Mouse (Mus musculus): ENCODE data around the gene Gm8271. TPM values are rescaled to one million over a fixed set of nuclear protein-coding genes. Genes with fewer than 3 reads are reported as not detected.
"Not testable (repeated sequence)": the region's sequence is repeated elsewhere in the genome, so short reads cannot be mapped to it uniquely, and the experiment has no call there.

Gene Gm8271
- not detected in 2 replicates for polyA plus RNA-seq (2012; rRNA removed)

- not testable (repeated sequence) for DNase-seq (ENCODE audit: extremely low spot score in 1 of 2, low spot score in 1 of 2)
Observed at GRCm38 (mm10) chr14:5185493-5185892, at the start of gene Gm8271. Gene Gm8271, plus strand, starts transcription at chr14:5185793.

GRCm38 (mm10) chr14:5164235-5164634, 21.4 kb upstream of the Gm8271 start, which contains the start of gene Gm3317:
Gene Gm3317, plus strand, starts transcription at chr14:5164535.
- not testable (repeated sequence) for DNase-seq (ENCODE audit: extremely low spot score in 1 of 2, low spot score in 1 of 2)

Other genes starting within 250 kb of the Gm8271 start
- gene Gm8297, start 201.9 kb upstream of the Gm8271 start, polyA plus RNA-seq (2012; rRNA removed) = not detected in 2 replicates
- gene Gm3298, start 169.9 kb upstream of the Gm8271 start, polyA plus RNA-seq (2012; rRNA removed) = not detected in 2 replicates
- gene 4930555G01Rik, start 135.2 kb upstream of the Gm8271 start, polyA plus RNA-seq (2012; rRNA removed) = not detected in 2 replicates
- gene Gm8281, start 114.8 kb upstream of the Gm8271 start, polyA plus RNA-seq (2012; rRNA removed) = 1.8 and 2.3 TPM in 2 replicates
- 0.13 and 0.18 TPM in 2 replicates for gene Gm8279, start 54.3 kb upstream of the Gm8271 start, polyA plus RNA-seq (2012; rRNA removed)
- gene Gm3317, start 21.3 kb upstream of the Gm8271 start, polyA plus RNA-seq (2012; rRNA removed) = not detected in 2 replicates
- not detected in 2 replicates for gene Gm3526, start 74.8 kb downstream of the Gm8271 start, polyA plus RNA-seq (2012; rRNA removed)
- not detected in 2 replicates for gene Gm3542, start 149.1 kb downstream of the Gm8271 start, polyA plus RNA-seq (2012; rRNA removed)
- 0.36 TPM in 1 of 2 replicates, not detected in the other for gene Gm3500, start 203.3 kb downstream of the Gm8271 start, polyA plus RNA-seq (2012; rRNA removed)